Mouse (Mus musculus): Measurements from ENCODE around the gene Unc13d. TPM values are rescaled to one million over a fixed set of nuclear protein-coding genes. Genes with fewer than 3 reads are reported as not detected.
"Not testable (repeated sequence)": the region's sequence is repeated elsewhere in the genome, so short reads cannot be mapped to it uniquely, and the experiment has no call there.

Gene Unc13d
- total RNA-seq, 1 experiment from 2014 or later = 0.74 TPM

GRCm38 (mm10) chr11:116100385-116100784 lies 22.6 kb upstream of the Unc13d start:
- peak; percentile 54 for DNase-seq

- no peak for DNase-seq
Measured at GRCm38 (mm10) chr11:116099462-116099861, 21.7 kb upstream of the Unc13d start.

GRCm38 (mm10) chr11:116098711-116099460 lies 21.1 kb upstream of the Unc13d start:
- no peak for DNase-seq

- peak; percentile 59 for DNase-seq
Measured at GRCm38 (mm10) chr11:116096213-116097108, 18.7 kb upstream of the Unc13d start.

- peak; percentile 76 for DNase-seq
Measured at GRCm38 (mm10) chr11:116095573-116095972, 17.8 kb upstream of the Unc13d start.

GRCm38 (mm10) chr11:116093771-116094565 lies 16.2 kb upstream of the Unc13d start:
- peak; percentile 48 for DNase-seq

GRCm38 (mm10) chr11:116092959-116093358 lies 15.2 kb upstream of the Unc13d start:
- not testable (repeated sequence) for DNase-seq

GRCm38 (mm10) chr11:116091591-116091990 lies 13.8 kb upstream of the Unc13d start:
- no peak for DNase-seq

- no peak for DNase-seq
Measured at GRCm38 (mm10) chr11:116089545-116089944, 11.8 kb upstream of the Unc13d start.

- no peak for DNase-seq
Measured at GRCm38 (mm10) chr11:116088741-116089394, 11.1 kb upstream of the Unc13d start.

- DNase-seq = no peak
Measured at GRCm38 (mm10) chr11:116088188-116088587, 10.4 kb upstream of the Unc13d start.

- DNase-seq = peak; percentile 94
Measured at GRCm38 (mm10) chr11:116087194-116088130, 9.7 kb upstream of the Unc13d start.

GRCm38 (mm10) chr11:116086258-116087193 lies 8.8 kb upstream of the Unc13d start, which contains the start of gene Wbp2:
Gene Wbp2, minus strand, starts transcription at chr11:116086995.
- DNase-seq = peak; percentile 98

GRCm38 (mm10) chr11:116084166-116084565 lies 6.4 kb upstream of the Unc13d start:
- DNase-seq = no peak

GRCm38 (mm10) chr11:116083096-116083672 lies 5.4 kb upstream of the Unc13d start:
- no peak for DNase-seq

- peak; percentile 67 for DNase-seq
Measured at GRCm38 (mm10) chr11:116081081-116081480, 3.3 kb upstream of the Unc13d start.

GRCm38 (mm10) chr11:116079511-116079910 lies 1.8 kb upstream of the Unc13d start:
- peak; percentile 72 for DNase-seq

GRCm38 (mm10) chr11:116078676-116079320 lies 1.0 kb upstream of the Unc13d start:
- no peak for DNase-seq

All from adrenal gland, postnatal 14 days (tissue).